ENCODE assay signal across 9 mouse cellular contexts in the genomic region with DNA sequence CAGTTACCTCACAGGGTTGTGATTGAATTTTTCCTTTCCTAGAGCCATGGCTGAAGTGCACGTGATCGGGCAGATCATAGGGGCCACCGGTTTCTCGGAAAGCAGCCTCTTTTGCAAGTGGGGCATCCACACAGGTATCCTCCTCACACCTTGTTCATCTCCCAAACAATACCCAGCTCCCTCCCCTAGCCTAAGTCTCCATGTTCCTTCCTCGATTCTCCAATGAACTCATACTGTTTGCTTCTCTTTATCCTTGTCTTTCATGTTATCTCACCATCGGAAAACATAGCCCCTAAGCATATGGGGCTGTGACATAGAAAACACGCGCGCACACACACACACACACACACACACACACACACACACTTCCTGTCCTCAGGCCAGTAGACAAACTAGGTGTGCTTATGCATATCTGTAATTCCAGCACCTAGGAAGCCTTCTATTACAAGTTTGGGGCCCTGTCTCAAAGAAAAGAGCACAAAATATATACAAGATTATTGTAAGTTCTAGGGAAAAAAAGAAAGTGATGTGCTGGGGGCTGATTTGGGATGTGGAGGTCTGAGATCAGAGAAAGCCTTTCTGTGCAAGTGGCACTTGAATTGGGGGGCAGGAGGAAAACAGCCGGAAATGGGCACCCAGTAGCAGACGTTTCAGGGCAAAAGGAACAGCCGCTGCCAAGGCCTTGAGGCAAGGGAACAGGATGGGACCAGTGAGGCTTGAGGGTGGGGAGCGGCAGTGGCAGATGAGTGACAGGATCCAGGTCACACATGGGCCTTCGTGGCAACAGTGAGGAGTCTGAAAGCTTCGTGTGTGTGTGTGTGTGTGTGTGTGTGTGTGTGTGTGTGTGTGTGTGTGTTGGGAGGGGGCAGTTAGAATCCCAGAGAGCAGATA. TPM values are rescaled to one million over a fixed set of nuclear protein-coding genes. Genes with fewer than 3 reads are reported as not detected.
DNase-seq lines count a peak whose midpoint lies in the region; ATAC-seq and TF ChIP-seq lines count a peak whose summit lies in the region.
"Had no signal": no experiment of that assay in that cellular context is flagged by ENCODE, and none has a peak within 500 bp of the region (broad histone marks: within the 10 kb centered on the region; RNA-seq: fewer than 3 reads in every experiment).

No protein-coding gene starts in this region.

- ATAC-seq in hindbrain, embryonic 15.5 days (ENCODE audit: low FRiP score, low read depth): no peak; the same call in 1 of the 2 replicates

- DNase-seq in gastrocnemius, adult 2 months: no peak
- DNase-seq in gastrocnemius, adult 8-10 months (ENCODE audit: low spot score in 2 of 2): no peak
- DNase-seq in CD8-positive naive resting alpha-beta T cell, adult 2 months (ENCODE audit: low read depth in 2 of 2, low spot score in 2 of 2): peak; percentile 39 to 48
- peak; percentile 74 for DNase-seq in naive thymus-derived CD4-positive, alpha-beta T cell, adult 2 months (ENCODE audit: low read depth)
- no peak for DNase-seq in gastrocnemius, postnatal 10 days
- no peak for DNase-seq in layer of hippocampus, adult 11-12 months (ENCODE audit: low spot score)
- DNase-seq in gastrocnemius, postnatal 36 days: no peak

- H3K4me3 ChIP-seq in gastrocnemius, adult 2 months: peak overlapping the region; percentile 97
- peak overlapping the region; percentile 61 for H3K4me3 ChIP-seq in hindbrain, embryonic 15.5 days

- peak overlapping the region; percentile 60; the same call in 1 of the 2 replicates for H3K9ac ChIP-seq in hindbrain, embryonic 15.5 days

- H3K36me3 ChIP-seq in hindbrain, embryonic 15.5 days: no peaks in the 10 kb centered on the region

- intact Hi-C loops in gastrocnemius, adult 2 months (cut with DNase I): no loop called here
- intact Hi-C loops in gastrocnemius, postnatal 36 days (cut with DNase I): no loop called here

- peaks cover 23% of the 10 kb centered on the region for H3K4me1 ChIP-seq in hindbrain, embryonic 15.5 days (replicated peaks)

- WGBS in hindbrain, embryonic 15.5 days: 54% methylated on average over 15 of the region's 15 CpGs

- H3K9me3 ChIP-seq in hindbrain, embryonic 15.5 days: no peaks in the 10 kb centered on the region

- H3K4me2 ChIP-seq in hindbrain, embryonic 15.5 days: peak overlapping the region; percentile 56

- peak overlapping the region; percentile 97; the same call in 1 of the 2 replicates for H3K27ac ChIP-seq in gastrocnemius, adult 2 months
- peak overlapping the region; percentile 95 for H3K27ac ChIP-seq in hindbrain, embryonic 15.5 days (replicated peaks)

- TF ChIP-seq CTCF in gastrocnemius, adult 2 months (IDR thresholded peaks at IDR 0.05): no peak

- peaks cover 20% of the 10 kb centered on the region for H3K27me3 ChIP-seq in hindbrain, embryonic 15.5 days

RNA-seq across cellular contexts. Expression of a gene that starts 1.0 kb away (rescaled TPM):
- total RNA-seq in gastrocnemius, adult 2 months (2021): 1 to 10 TPM; 8.7 to 9.7 TPM
- total RNA-seq in gastrocnemius, adult 8-10 months (2022): 10 to 100 TPM in 1 of 4 experiments, 1 to 10 TPM in 3; 6.6 to 10.6 (median 6.8) TPM
- 41.1 and 42.8 TPM in 2 replicates for polyA plus RNA-seq in hindbrain, embryonic 15.5 days (2015; fragmentation: Nextera tagmentation; extraction: Ambion mirVana)
- total RNA-seq in gastrocnemius, postnatal 10 days (2021): 10 to 100 TPM; 10.5 to 10.9 TPM
- total RNA-seq in gastrocnemius, postnatal 36 days (2021): 1 to 10 TPM; 6.9 to 9.7 TPM

RNA-seq across cellular contexts. Expression of a gene that starts 5.2 kb away (rescaled TPM):
- 1 to 10 TPM; 4.6 to 6.6 TPM for total RNA-seq in gastrocnemius, adult 2 months (2021)
- 1 to 10 TPM; 2.1 to 4.7 (median 3.9) TPM for total RNA-seq in gastrocnemius, adult 8-10 months (2022)
- 0.84 and 0.87 TPM in 2 replicates for polyA plus RNA-seq in hindbrain, embryonic 15.5 days (2015; fragmentation: Nextera tagmentation; extraction: Ambion mirVana)
- total RNA-seq in gastrocnemius, postnatal 10 days (2021): 10 to 100 TPM; 15.2 to 25.6 TPM
- total RNA-seq in gastrocnemius, postnatal 36 days (2021): 1 to 10 TPM; 6.0 to 6.2 TPM

RNA-seq across cellular contexts. Expression of a gene that starts 6.6 kb away (rescaled TPM):
- total RNA-seq in gastrocnemius, adult 2 months (2021): not detected
- not detected for total RNA-seq in gastrocnemius, adult 8-10 months (2022)
- polyA plus RNA-seq in hindbrain, embryonic 15.5 days (2015; fragmentation: Nextera tagmentation; extraction: Ambion mirVana): 65.6 and 72.7 TPM in 2 replicates
- under 1 TPM; 0.45 to 0.47 TPM for total RNA-seq in gastrocnemius, postnatal 10 days (2021)
- total RNA-seq in gastrocnemius, postnatal 36 days (2021): not detected
- total RNA-seq: hematopoietic stem cell, adult 5-6 weeks had no signal

RNA-seq across cellular contexts. Expression of a gene that starts 22.6 kb away (rescaled TPM):
- total RNA-seq in gastrocnemius, adult 2 months (2021): 10 to 100 TPM; 24.1 to 24.3 TPM
- 10 to 100 TPM; 24.3 to 32.8 (median 27.2) TPM for total RNA-seq in gastrocnemius, adult 8-10 months (2022)
- 39.3 and 41.8 TPM in 2 replicates for polyA plus RNA-seq in hindbrain, embryonic 15.5 days (2015; fragmentation: Nextera tagmentation; extraction: Ambion mirVana)
- 10 to 100 TPM; 23.6 to 26.0 TPM for total RNA-seq in gastrocnemius, postnatal 10 days (2021)
- total RNA-seq in gastrocnemius, postnatal 36 days (2021): 10 to 100 TPM; 20.3 to 23.2 TPM

RNA-seq across cellular contexts. Expression of a gene that starts 22.8 kb away (rescaled TPM):
- 100 to 1,000 TPM; 103 to 152 TPM for total RNA-seq in gastrocnemius, adult 2 months (2021)
- total RNA-seq in gastrocnemius, adult 8-10 months (2022): 100 to 1,000 TPM; 116 to 140 (median 128) TPM
- polyA plus RNA-seq in hindbrain, embryonic 15.5 days (2015; fragmentation: Nextera tagmentation; extraction: Ambion mirVana): 43.6 and 44.9 TPM in 2 replicates
- 10 to 100 TPM; 51.9 to 60.8 TPM for total RNA-seq in gastrocnemius, postnatal 10 days (2021)
- 100 to 1,000 TPM in 1 of 2 experiments, 10 to 100 TPM in 1; 97.3 to 106 TPM for total RNA-seq in gastrocnemius, postnatal 36 days (2021)

Comparison
In these comparisons a context has a peak if more than half of its experiments do, and no peak if none do; other contexts are left out.
1. DNase-seq: peak in CD8-positive naive resting alpha-beta T cell, adult 2 months (2 of 2) and naive thymus-derived CD4-positive, alpha-beta T cell, adult 2 months (single experiment); none in gastrocnemius, adult 2 months (single experiment), gastrocnemius, adult 8-10 months (0 of 2), gastrocnemius, postnatal 10 days (single experiment), layer of hippocampus, adult 11-12 months (single experiment) and gastrocnemius, postnatal 36 days (0 of 2).